Mouse (Mus musculus) liver, adult (tissue): ENCODE results near the gene Ghdc.

Source experiments
- GATA4 ChIP-seq: IDR thresholded peaks from 2 replicates; pipeline ENCODE4 v1.6.1; 2014; ENCODE audit warnings: mild to moderate bottlenecking, low read length; ENCODE audit not compliant: insufficient replicate concordance

Gene Ghdc

GRCm38 (mm10) chr11:100770646-100771408 is at the start of gene Ghdc:
TSS of gene Ghdc (minus strand) at chr11:100770957.
- no peak for TF ChIP-seq GATA4

DNA sequence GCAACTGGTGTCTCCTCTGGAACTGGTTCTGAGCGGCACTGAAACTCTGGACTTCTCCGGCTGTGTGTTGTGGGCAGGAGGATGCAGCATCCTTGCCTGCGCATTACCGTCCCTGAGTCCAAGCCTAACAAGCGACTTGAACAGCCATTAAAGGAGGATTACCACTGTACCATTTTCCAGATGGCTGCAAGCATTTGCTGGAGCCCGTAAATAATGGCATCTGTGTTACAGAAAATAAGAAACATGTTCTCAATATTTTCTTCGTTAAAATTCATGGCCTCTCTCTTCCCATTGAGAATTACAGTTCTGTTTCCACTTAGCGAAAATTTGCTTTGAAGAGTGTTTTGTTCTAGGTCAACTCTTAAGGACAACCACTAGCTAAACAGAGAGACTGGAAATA is 49.3 kb upstream of the Ghdc start:
- no peak for TF ChIP-seq GATA4

GRCm38 (mm10) chr11:100819626-100820025 is 48.9 kb upstream of the Ghdc start:
- TF ChIP-seq GATA4, result no peak

DNA sequence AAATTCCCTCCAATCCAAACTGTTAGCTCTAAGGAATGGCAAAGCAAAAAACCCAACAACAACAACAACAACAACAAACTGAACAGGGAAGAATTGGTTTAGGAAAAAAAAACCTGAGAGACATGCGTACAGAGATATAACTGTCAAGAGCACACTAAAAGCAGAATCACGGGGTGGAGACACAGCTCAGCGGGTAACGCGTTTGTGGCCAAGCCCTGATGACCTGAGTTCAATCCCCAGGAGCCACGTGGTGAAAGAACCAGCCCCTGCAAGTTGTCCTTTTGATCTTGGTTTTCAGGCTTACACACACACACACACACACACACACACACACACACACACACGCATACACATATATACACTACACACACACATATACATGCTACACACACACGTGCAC is 48.3 kb upstream of the Ghdc start:
- no peak for TF ChIP-seq GATA4

DNA sequence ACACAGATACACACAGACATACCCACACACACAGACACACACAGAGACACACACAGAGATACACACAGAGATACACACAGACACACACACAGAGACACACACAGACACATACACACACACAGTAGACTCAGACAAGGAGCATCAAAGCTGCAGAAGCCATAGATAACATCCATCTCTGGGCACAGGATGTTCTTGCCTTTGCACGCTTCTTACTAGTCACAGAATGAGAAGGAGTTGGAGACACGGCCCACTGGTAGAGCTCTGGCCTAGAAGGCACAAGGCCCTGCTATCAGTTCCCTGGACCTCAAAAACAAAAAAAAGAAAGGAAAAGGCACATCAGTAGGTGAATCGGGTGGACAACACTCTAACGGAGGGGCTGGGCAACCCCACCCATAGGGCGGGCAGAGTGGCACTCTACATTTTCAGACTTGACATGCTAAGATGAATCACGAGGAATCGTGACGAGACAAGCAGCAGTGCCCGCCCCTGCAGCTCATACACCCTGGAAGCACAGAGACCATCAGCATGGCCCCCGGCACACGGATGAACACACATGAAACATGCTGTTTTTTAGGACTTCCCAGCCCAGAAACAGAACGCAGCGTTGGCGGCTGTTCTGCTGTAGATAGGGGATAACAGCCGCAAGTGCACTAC is 47.7 kb upstream of the Ghdc start:
- no peak for TF ChIP-seq GATA4

DNA sequence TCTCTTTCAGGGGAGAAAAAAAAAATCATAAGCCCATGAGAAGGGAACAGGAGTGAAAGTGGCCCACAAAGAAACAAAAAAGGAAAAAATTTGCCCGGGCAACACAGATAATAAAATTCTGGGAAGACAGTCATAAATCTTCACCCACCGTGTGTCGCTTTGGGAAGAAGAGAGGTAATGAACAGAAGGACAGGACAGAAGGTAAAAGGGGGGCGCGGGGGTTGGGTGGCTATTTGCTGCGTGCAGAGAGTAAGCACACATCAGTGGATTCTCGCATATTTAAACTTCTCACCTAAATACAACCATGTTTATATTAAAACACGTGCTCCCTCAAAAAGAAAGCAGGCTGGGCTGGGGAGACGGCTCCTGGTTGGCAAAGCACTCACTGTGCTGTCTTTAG is 46.6 kb upstream of the Ghdc start:
- no peak for TF ChIP-seq GATA4

GRCm38 (mm10) chr11:100816801-100817200 is 46.0 kb upstream of the Ghdc start:
- no peak for TF ChIP-seq GATA4

DNA sequence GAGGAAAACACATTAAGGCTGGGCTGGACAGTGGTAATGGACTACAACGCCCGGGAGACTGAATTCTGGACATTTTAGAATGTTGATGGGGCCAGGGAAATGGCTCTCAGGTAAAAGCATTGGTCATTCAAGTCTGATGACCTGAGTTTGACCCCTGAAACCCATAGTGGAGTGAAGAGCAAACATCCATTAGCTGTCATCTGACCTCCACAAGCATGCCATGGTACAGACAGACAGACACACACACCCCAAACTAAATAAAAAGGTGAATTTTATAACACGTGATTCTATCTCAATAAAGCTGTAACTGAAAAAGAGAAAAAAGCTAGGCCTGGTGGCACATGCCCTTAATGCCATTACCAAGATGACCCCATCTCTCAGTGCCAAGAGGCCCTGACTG is 45.6 kb upstream of the Ghdc start:
- TF ChIP-seq GATA4, result no peak

DNA sequence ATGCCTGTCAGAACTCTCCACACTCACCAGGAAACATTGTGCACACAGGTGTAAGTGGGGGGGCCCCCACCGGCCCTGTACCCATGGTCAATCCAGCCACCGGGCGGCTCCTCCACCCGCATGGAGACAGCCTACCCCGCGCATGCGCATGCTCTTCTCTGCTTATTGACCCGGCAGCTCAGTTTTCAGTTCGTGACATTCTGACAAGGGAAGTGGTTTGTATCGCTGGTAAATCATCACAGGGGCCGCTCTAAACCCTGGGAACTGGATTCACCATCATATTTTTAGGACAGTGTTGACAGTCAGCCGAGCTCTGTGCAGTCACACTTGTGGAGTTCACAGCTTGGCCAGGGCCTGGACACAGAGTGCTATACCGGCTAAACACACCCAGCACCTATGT is 43.7 kb upstream of the Ghdc start:
- TF ChIP-seq GATA4, result no peak

- no peak for TF ChIP-seq GATA4
These were observed 40.4 kb upstream of the Ghdc start for GRCm38 (mm10) chr11:100811132-100811531.

- no peak for TF ChIP-seq GATA4
These were observed 39.8 kb upstream of the Ghdc start for GRCm38 (mm10) chr11:100810516-100810915.

- no peak for TF ChIP-seq GATA4
These were observed 35.9 kb upstream of the Ghdc start for GRCm38 (mm10) chr11:100806380-100807305.

- no peak for TF ChIP-seq GATA4
These were observed 34.8 kb upstream of the Ghdc start for GRCm38 (mm10) chr11:100805535-100805934.

DNA sequence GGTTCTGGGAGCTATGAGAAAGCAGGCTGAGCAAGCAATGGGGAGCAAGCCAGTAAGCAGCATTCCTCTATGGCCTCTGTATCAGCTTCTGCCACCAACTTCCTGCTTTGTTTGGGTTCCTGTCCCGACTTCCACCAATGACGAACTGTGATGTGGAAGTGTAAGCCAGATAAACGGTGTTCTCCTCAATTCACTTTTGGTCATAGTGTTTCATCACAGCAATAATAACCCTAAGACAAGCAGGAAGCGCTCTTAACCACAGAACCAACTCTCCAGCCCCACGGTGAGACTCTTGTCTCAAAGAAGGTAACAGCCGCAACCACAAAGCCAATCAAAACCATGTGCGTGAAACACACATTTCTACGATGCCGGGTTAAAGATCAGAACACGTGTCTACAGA is 33.7 kb upstream of the Ghdc start:
- no peak for TF ChIP-seq GATA4

DNA sequence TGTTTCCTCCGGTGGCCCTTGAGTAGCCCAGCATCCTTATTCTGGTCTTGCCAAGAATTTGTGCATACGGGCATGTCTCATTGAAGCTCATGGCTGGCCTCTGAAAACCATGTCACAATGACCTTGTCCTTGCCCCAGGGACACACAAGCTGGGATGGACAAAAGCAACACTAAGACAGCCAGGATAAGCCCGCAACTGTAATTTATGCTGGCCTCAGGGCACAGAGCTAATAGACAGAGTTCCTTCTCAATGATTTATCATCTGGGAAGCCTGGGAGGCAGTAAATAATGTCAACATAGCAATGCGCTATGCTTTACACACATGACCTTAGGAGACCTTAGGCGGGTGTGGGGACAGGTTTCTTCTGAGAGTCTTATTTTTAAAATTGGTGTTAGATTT is 28.7 kb upstream of the Ghdc start:
- TF ChIP-seq GATA4, result no peak

DNA sequence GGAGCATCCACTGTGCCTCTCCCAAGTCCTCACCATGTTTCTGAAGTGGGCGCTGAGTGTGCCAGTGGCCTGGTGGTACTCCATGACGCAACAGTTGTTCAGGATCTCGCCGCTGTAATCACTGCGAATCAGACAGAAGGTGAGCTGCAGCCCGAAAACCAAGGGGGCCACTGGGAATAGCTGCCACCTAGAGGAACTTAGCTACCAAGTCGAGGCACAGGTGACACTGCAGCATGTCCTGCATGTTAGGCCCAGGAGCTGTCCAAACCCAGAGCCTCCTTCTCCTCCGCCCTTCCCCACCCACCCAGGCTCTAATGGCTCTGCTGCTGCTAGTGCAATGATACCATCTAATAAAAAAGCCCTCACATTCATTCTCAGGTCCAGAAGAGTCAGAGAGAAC is 25.8 kb upstream of the Ghdc start:
- TF ChIP-seq GATA4, result no peak
